Mouse (Mus musculus) heart, adult 18-20 months (tissue): ENCODE results near the gene Znfx1. TPM values are rescaled to one million over a fixed set of nuclear protein-coding genes. Genes with fewer than 3 reads are reported as not detected.

ENCODE experiments used
- DNase-seq, 2 experiments: peaks; one replicate each; pipeline ENCODE4 v3.0.0; 2021 to 2022; ENCODE audit warnings: mixed read lengths in 1 of 2
- long read RNA-seq, 2 experiments: library from polyadenylated mRNA; stranded (forward); transcript quantifications; one replicate each; pipeline ENCODE4 v2.0.0; 2021
- total RNA-seq, 2 experiments: library from RNA; stranded (reverse); gene quantifications; 2 replicates each; pipeline ENCODE4 v1.2.3; 2021

Znfx1 gene
- total RNA-seq: 10 to 100 TPM; 40.6 to 45.6 TPM
- long read RNA-seq, experiment 1, full-length matches to known transcripts: 3 of 15 reads
- long read RNA-seq, experiment 1, partial matches to known transcripts: 6 of 15 reads
- long read RNA-seq, experiment 1, other reads (novel, unspliced or antisense): 6 of 15 reads
- long read RNA-seq, experiment 2: 0 reads

GRCm38 (mm10) chr2:167062965-167063880 lies at the start of gene Znfx1:
Gene Znfx1, minus strand, starts transcription at chr2:167063015.
- DNase-seq: peak; percentile 97 to 99

- no peak for DNase-seq
Measured at GRCm38 (mm10) chr2:167112259-167112658, 49.4 kb upstream of the Znfx1 start.

- no peak for DNase-seq
Measured at GRCm38 (mm10) chr2:167109506-167109905, 46.7 kb upstream of the Znfx1 start.

GRCm38 (mm10) chr2:167103546-167103945 lies 40.7 kb upstream of the Znfx1 start:
- no peak for DNase-seq

GRCm38 (mm10) chr2:167101743-167102441 lies 39.1 kb upstream of the Znfx1 start:
- peak; percentile 42 to 53 for DNase-seq

GRCm38 (mm10) chr2:167094688-167095087 lies 31.9 kb upstream of the Znfx1 start:
- no peak for DNase-seq

GRCm38 (mm10) chr2:167093171-167093900 lies 30.5 kb upstream of the Znfx1 start:
- peak in 1 of 2 experiments; percentile 44 for DNase-seq

GRCm38 (mm10) chr2:167090271-167090670 lies 27.5 kb upstream of the Znfx1 start:
- no peak for DNase-seq

GRCm38 (mm10) chr2:167086836-167087235 lies 24.0 kb upstream of the Znfx1 start:
- no peak for DNase-seq

GRCm38 (mm10) chr2:167086092-167086491 lies 23.3 kb upstream of the Znfx1 start:
- DNase-seq: no peak

- DNase-seq: peak in 1 of 2 experiments; percentile 42
Measured at GRCm38 (mm10) chr2:167081639-167082038, 18.8 kb upstream of the Znfx1 start.

- DNase-seq: no peak
Measured at GRCm38 (mm10) chr2:167081135-167081534, 18.3 kb upstream of the Znfx1 start.

- no peak for DNase-seq
Measured at GRCm38 (mm10) chr2:167080387-167080786, 17.6 kb upstream of the Znfx1 start.

- DNase-seq: peak; percentile 72 to 86
Measured at GRCm38 (mm10) chr2:167079535-167080257, 16.9 kb upstream of the Znfx1 start.

GRCm38 (mm10) chr2:167078931-167079495 lies 16.2 kb upstream of the Znfx1 start:
- peak in 1 of 2 experiments; percentile 41 for DNase-seq

- DNase-seq: no peak
Measured at GRCm38 (mm10) chr2:167078486-167078885, 15.7 kb upstream of the Znfx1 start.

- no peak for DNase-seq
Measured at GRCm38 (mm10) chr2:167077199-167077962, 14.6 kb upstream of the Znfx1 start.

GRCm38 (mm10) chr2:167076759-167077158 lies 13.9 kb upstream of the Znfx1 start:
- no peak for DNase-seq

GRCm38 (mm10) chr2:167076352-167076751 lies 13.5 kb upstream of the Znfx1 start:
- no peak for DNase-seq

GRCm38 (mm10) chr2:167074587-167074986 lies 11.8 kb upstream of the Znfx1 start:
- no peak for DNase-seq
